Mouse (Mus musculus) T-helper 1 cell (primary cell): ENCODE data around the gene Ptges.
"Not testable (repeated sequence)": the region's sequence is repeated elsewhere in the genome, so short reads cannot be mapped to it uniquely, and the experiment has no call there.

Source experiments
- in situ Hi-C: fragments of 300-600 bp; cut with MboI, MseI; formaldehyde crosslinking; loops from one replicate; pipeline ENCODE4 v1.15.1; 2025; ENCODE audit warnings: high pct_unique_total_duplicates

Ptges gene

DNA sequence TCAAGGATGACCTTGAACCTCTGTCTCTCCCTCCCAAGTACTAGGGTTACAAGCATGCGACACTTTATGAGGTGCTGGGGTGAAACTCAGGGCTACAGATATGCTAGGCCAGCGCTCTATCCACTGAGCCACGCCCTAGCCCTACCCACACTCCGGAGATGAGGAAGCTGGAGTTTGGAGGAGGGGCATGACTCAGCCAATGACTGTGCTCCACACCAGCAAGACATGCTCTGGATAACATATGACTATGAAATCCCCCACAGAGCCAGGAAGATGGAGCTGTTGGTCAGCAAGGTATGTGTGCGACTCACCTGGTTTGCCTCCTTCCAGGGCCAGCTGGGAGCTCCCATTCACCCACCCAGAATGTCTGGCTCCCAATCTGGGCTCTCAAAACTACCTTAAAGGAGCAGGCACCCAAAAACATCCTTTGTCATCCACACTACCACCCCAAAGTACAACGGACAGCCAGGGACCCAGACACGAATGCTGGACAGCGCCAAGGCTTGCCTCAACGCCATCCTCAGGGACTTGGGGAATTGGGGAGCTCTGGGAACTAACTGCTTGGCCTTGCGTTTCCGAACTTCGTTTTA lies 675 bp downstream of the Ptges start:
- in situ Hi-C loops = no loop called here

- in situ Hi-C loops = no loop called here
Observed at GRCm38 (mm10) chr2:30927844-30928628, 1.6 kb downstream of the Ptges start.

DNA sequence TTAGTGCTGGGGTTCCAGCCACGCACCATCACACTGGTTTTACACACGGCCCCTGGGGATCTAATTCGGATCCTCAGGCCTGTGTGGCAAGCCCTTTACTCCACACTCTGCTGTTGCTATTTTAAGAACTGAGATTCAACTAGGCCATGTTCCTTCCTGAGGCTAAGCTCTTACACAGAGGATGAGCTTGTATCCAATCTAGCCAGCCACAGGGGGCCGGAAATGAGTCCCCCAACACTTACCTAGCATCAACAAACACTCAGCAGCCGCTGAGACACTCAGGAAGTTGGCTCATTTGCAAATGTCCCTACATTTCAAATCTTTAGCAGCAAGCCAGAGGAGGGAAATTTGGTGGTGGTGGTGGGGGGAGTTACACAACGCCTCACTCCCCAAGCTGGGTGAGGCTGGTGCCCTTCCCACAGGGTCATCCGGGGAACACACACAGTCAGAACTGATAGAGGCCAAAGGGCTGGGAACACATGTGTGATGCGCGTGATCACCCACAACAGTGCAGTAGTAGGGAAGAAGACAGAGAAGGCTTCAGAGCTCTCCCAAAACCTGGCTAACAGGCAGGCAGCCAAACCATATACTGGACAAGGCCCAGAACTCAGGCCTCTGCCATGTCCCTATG lies 2.4 kb downstream of the Ptges start:
- in situ Hi-C loops = no loop called here

GRCm38 (mm10) chr2:30926381-30926780 lies 3.3 kb downstream of the Ptges start:
- in situ Hi-C loops = no loop called here

DNA sequence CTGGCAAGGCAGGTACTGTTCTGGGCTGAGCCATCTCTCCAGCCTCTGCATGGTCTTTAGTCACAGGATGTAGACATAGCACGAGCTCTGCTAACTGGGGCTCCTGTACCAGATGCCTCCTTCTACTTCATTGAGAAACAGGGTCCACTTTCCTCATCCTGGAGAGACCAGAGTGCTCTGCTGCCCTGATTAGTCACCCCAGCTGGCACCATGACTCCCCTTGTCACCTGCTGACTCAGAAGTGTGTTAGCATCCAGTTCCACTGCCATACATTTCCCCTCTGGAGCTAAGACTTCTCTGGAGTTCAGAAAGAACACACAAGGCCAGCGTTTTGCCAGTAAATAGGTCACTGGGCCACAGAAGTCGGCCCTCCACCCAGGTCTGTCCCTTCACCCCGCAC lies 4.5 kb downstream of the Ptges start:
- in situ Hi-C loops = no loop called here

GRCm38 (mm10) chr2:30923099-30923498 lies 6.6 kb downstream of the Ptges start:
- in situ Hi-C loops = no loop called here

GRCm38 (mm10) chr2:30920216-30920615 lies 9.4 kb downstream of the Ptges start:
- in situ Hi-C loops = no loop called here

- in situ Hi-C loops = no loop called here
Observed at GRCm38 (mm10) chr2:30918780-30919329, 10.8 kb downstream of the Ptges start.

DNA sequence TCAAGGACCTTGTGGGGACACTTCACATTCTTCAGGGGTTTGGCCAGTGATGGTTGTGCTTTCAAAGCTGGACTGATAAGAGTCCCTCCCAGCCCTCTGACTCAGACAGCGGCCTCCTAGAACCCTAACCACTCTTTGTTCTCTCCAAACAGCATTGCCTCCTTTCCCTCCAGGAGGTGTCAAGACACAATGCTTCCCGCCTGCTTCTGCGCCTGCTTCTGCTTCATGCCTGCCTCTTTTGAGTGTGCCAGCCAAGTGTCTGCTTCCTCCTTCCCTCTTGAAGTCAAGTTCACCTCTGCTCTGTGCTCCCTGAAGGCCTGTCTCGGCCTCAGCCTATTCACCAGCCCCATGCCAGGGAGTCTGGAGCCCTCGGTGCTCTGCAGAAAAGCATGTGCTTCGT lies 11.5 kb downstream of the Ptges start:
- in situ Hi-C loops = no loop called here

- in situ Hi-C loops = no loop called here
Observed at GRCm38 (mm10) chr2:30917649-30918048, 12.0 kb downstream of the Ptges start.

DNA sequence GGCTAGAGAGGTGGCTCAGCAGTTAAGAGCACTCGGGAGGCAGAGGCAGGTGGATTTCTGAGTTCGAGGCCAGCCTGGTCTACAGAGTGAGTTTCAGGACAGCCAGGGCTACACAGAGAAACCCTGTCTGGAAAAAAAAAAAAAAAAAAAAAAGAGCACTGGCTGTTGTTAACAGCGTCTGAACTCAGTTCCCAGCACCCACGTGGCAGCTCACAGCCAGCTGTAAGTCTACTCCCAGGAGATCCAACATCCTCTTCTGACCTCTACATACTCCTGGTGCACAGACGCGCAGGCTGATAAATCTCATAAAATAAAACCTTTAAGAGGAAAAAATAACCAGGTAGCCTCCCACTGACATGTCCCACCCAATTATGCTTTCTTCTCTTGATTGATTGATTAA lies 13.7 kb downstream of the Ptges start:
- in situ Hi-C loops = not testable (repeated sequence)

GRCm38 (mm10) chr2:30915376-30915775 lies 14.3 kb downstream of the Ptges start:
- in situ Hi-C loops = no loop called here

- in situ Hi-C loops = no loop called here
Observed at GRCm38 (mm10) chr2:30914836-30915235, 14.8 kb downstream of the Ptges start.

GRCm38 (mm10) chr2:30913022-30913421 lies 16.6 kb downstream of the Ptges start:
- in situ Hi-C loops = no loop called here

DNA sequence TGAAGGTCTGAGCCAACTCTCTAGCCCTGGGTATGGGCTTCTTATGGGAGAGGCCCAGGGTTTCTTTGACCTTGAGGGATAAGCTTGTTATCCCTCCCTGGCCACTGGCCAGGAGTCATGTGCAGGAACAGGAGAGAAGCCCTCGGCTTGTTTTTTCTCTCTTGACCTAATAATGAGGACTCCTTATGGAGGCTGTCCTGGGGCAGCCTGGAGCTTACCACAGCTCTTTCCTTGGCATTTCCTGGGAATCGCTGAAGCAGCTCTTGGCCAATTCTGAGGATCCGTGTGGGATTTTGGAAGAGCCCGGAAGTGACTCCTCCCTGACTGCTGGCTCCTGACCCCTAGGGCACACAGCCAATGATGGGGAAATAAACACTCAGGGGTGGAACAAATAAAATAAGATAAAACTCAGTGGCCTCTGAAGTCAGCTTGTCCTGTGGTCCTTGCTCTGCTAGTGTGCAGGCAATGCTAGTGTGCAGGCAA lies 17.3 kb downstream of the Ptges start:
- in situ Hi-C loops = no loop called here

GRCm38 (mm10) chr2:30906641-30907040 lies 23.0 kb downstream of the Ptges start:
- in situ Hi-C loops = no loop called here

DNA sequence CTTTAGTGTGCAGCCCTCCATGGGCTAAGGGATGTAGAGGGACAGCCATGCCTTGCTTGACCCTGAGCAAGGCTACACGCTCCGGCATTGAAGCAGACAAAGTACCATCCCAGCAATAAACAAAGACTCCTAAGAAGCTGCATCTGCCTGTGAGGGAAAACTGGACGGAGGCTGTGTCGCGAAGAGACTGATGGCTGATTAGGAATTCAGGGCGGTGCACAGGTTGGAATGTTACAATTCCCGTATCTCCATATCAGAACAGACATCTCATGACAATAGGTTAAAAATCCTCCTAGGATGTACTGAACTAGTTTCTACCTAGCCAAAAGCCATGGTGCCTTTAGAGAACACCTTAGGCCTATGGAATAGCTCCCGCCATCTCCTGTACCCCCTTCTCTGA lies 23.8 kb downstream of the Ptges start:
- in situ Hi-C loops = no loop called here

- in situ Hi-C loops = no loop called here
Observed at GRCm38 (mm10) chr2:30904991-30905390, 24.7 kb downstream of the Ptges start.

- in situ Hi-C loops = no loop called here
Observed at GRCm38 (mm10) chr2:30904231-30904630, 25.4 kb downstream of the Ptges start.

- in situ Hi-C loops = no loop called here
Observed at GRCm38 (mm10) chr2:30902726-30903722, 26.6 kb downstream of the Ptges start.

DNA sequence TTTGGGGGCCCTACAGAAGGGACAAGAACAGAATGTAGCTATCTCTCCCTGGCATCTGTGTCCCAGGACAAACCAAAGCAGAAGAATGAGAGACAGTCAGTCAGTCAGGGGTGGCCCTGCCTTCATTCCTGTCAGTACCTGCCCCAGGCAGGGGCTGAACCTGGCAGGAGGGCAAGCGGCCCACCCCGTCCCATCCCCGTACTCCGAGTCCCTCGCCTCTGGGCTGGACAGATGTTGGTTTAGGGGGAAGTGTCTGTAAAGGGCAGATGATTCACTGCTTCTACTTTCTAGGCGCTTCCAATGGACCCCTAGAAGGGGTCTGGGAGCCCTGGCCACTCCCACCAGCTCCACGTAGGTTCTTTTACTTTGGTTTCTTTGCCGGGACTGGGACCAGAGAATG lies 27.4 kb downstream of the Ptges start:
- in situ Hi-C loops = no loop called here
